Mouse (Mus musculus) liver, postnatal 0 days (tissue): ENCODE data around the gene Per2. TPM values are rescaled to one million over a fixed set of nuclear protein-coding genes. Genes with fewer than 3 reads are reported as not detected.

Experiments
- ATAC-seq: fragments of 200-750 bp; cut with Nextera tagmentation; 2 replicates; pipeline ENCODE4 v1.8.0; 2017; ENCODE audit warnings: mild to moderate bottlenecking, moderate library complexity
- DNase-seq: peaks from one replicate; pipeline ENCODE4 v3.0.0-alpha.2; 2016
- H3K27ac ChIP-seq: fragments of 300-500 bp; sonication (generic); 2 replicates; pipeline ENCODE4 v1.5.1; 2014; ENCODE audit warnings: antibody characterized with exemption, moderate library complexity, mild to moderate bottlenecking, low read depth
- H3K27me3 ChIP-seq: fragments of 300-500 bp; sonication (generic); 2 replicates; pipeline ENCODE4 v1.6.1; 2014; ENCODE audit warnings: low read length, control low read depth, mixed read lengths; ENCODE audit not compliant: insufficient read depth
- H3K36me3 ChIP-seq: fragments of 300-500 bp; sonication (generic); replicated peaks from 2 replicates; pipeline ENCODE4 v1.6.1; 2014; ENCODE audit warnings: mild to moderate bottlenecking, control low read depth, low read length, moderate library complexity, mixed read lengths; ENCODE audit not compliant: insufficient read depth
- H3K4me1 ChIP-seq: fragments of 300-500 bp; sonication (generic); 2 replicates; pipeline ENCODE4 v1.6.1; 2014; ENCODE audit warnings: antibody characterized with exemption, mild to moderate bottlenecking, control low read depth; ENCODE audit not compliant: insufficient read depth
- H3K4me2 ChIP-seq: fragments of 300-500 bp; sonication (generic); 2 replicates; pipeline ENCODE4 v1.6.1; 2014; ENCODE audit warnings: low read depth, mild to moderate bottlenecking, low read length, moderate library complexity, mixed read lengths
- H3K4me3 ChIP-seq: fragments of 300-500 bp; sonication (generic); 2 replicates; pipeline ENCODE4 v1.5.1; 2014; ENCODE audit warnings: low read depth, low read length
- H3K9ac ChIP-seq: fragments of 300-500 bp; sonication (generic); replicated peaks from 2 replicates; pipeline ENCODE4 v1.6.1; 2014; ENCODE audit warnings: mild to moderate bottlenecking, moderate library complexity
- H3K9me3 ChIP-seq: fragments of 300-500 bp; sonication (generic); 2 replicates; pipeline ENCODE4 v1.6.1; 2016; ENCODE audit warnings: mild to moderate bottlenecking, control low read depth, low read length, mixed read lengths
- CTCF ChIP-seq: sonication (generic); IDR thresholded peaks from 2 replicates; pipeline ENCODE4 v1.5.1; 2016; ENCODE audit warnings: antibody characterized with exemption, low read depth
- EP300 ChIP-seq: IDR thresholded peaks from 2 replicates; pipeline ENCODE4 v1.6.1; 2016; ENCODE audit warnings: antibody characterized with exemption, low read depth, mild to moderate bottlenecking
- WGBS: fragments of 180-500 bp; shearing (Covaris S2); extraction: QIAGEN DNeasy Blood & Tissue Kit; methylation state at CpG from one replicate; pipeline ENCODE4 v1.1.7; 2014; ENCODE audit not compliant: insufficient replicate concordance; 5-methylcytosine and 5-hydroxymethylcytosine counted together
- polyA plus RNA-seq: library from polyadenylated mRNA; unstranded; fragments of >200 nt; fragmentation: Nextera tagmentation; extraction: Ambion mirVana; gene quantifications from 2 replicates; pipeline ENCODE4 v1.2.1, GENCODE M21; 2015

The Per2 gene
- 2.4 and 2.5 TPM in 2 replicates for polyA plus RNA-seq

DNA sequence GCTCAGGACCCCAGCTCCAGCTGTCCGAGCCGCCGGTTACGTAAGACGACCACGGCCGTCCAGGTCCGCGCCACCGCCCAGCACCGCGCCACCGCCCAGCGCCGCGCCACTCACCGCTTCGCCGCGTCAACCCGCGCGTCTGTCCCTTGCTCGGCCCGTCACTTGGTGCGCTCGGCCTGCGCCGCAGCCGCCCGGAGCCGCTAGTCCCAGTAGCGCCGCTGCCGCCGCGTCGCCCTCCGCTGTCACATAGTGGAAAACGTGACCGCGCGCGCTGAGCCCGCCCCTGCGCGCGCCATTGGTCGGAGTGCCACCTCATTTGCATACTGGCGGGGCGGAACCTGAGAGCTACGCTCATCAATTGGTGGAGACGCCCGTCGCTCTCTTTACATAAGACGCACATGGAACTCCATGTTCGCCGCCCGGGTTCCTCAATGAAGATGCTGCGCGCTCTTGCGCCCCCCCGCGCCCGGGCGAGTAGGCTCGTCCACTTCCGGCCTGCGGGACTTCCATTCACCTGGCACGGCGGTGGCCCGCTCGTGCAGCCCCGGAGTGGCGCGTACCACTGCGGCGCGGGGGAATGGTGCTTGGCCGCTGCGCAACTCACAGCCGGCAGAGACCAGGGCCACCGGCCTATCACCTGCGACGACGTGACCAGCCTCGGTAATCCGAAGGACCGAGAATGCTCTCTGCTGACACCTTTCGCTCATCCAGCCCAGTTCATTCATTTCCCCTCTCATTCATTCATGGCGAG lies at the start of gene Per2:
Per2 (minus strand) TSS at position 266 of the 751 bp plus-strand sequence.
- ATAC-seq (peak; percentile 90), DNase-seq (peak; percentile 100)
- Histone ChIP-seq H3K4me1 (peaks cover 50% of the 10 kb centered on the region), H3K27me3 (no peaks in the 10 kb centered on the region), H3K36me3 (no peaks in the 10 kb centered on the region), H3K4me3 (peak within 1 kb of the TSS; percentile 70), H3K4me2 (peak within 1 kb of the TSS; percentile 90), H3K27ac (peak within 1 kb of the TSS; percentile 93), H3K9me3 (no peaks in the 10 kb centered on the region), H3K9ac (peak within 1 kb of the TSS; percentile 81)
- TF ChIP-seq CTCF (peak; percentile 54; the same call in 1 of the 2 replicates), EP300 (peak; percentile 64; the same call in 1 of the 2 replicates)
- WGBS: under 1% methylated on average over 80 of the region's 91 CpGs

DNA sequence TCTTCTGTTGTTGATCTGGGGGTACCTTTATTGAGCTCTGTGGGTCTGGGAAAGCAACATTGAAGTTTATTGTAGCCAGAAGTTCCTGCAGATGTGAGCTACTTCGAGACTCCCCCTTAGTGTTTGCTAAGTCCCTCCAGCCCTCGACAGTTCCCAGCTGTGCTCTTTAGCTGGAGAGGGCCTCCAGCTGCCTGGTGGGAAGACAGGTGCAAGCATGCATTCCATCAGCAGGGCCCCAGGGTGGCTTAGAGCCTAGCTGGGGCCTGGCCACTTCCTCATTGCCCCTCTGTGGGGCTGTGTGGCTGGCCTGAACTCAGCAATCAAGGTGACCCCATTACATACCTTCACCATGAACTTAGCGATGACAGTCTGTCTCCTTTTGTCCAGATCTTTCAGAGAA lies 45.5 kb upstream of the Per2 start:
- Histone ChIP-seq H3K4me2 (no peak overlapping the region), H3K4me3 (no peak overlapping the region), H3K27ac (no peak overlapping the region), H3K4me1 (no peaks in the 10 kb centered on the region), H3K9me3 (no peaks in the 10 kb centered on the region), H3K9ac (no peak overlapping the region), H3K27me3 (no peaks in the 10 kb centered on the region), H3K36me3 (peaks cover 9% of the 10 kb centered on the region; the same call in 1 of the 2 replicates)
- WGBS: 61% methylated on average over 3 of the region's 3 CpGs
- TF ChIP-seq CTCF (no peak), EP300 (no peak)
- ATAC-seq: no peak
- no peak for DNase-seq

DNA sequence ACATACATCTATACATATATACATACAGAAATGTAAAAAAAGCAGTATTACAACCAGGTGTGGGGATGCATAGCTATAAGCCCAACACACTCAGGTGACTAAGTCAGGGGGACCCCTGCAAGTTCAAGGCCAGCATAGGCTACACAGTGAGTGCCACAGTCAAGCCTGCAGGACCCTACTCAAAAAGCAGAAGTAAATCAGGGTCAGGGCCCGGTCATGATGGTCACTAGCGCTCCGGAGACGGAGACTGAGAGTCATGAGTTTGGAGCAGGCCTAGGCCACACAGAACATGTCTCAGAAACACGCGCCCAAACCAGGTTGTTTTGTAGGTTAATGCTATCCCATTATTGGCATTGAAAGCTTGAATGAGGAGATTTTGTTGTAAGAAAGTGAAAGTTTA lies 39.5 kb upstream of the Per2 start:
- H3K27ac ChIP-seq: no peak overlapping the region
- no peaks in the 10 kb centered on the region for H3K9me3 ChIP-seq
- H3K27me3 ChIP-seq: no peaks in the 10 kb centered on the region
- H3K4me3 ChIP-seq: no peak overlapping the region
- no peak for DNase-seq
- H3K9ac ChIP-seq: no peak overlapping the region
- peaks cover 11% of the 10 kb centered on the region for H3K4me1 ChIP-seq
- no peak overlapping the region for H3K4me2 ChIP-seq
- 84% methylated on average over 6 of the region's 6 CpGs for WGBS
- ATAC-seq: no peak
- TF ChIP-seq EP300 (no peak), CTCF (no peak)
- 0 out of 2 replicates have a peak, but pooled peaks cover 7% of the 10 kb centered on the region for H3K36me3 ChIP-seq

DNA sequence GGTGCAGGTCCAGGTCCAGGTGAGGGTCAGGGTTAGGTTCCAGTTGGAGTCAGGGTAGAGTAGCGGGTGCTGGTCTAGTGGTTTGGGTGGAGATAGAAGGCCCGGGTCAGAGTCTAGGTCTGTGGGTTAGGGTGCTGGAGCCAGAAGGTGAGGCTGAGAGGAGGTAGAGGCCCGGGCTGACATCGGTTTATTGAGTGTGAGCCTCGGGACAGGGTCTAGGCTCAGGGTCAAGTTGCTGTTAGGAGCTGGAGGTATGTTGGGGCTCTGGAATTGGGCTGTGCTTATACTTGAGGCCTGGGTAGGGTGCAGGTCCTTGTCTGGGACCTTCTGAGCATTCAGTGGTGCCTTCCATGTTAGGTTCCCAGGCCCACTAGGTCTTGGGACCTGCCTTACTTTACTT lies 36.2 kb upstream of the Per2 start:
- peaks cover 15% of the 10 kb centered on the region for H3K4me1 ChIP-seq
- H3K9ac ChIP-seq: peak overlapping the region; percentile 75
- DNase-seq (no peak), ATAC-seq (no peak)
- no peaks in the 10 kb centered on the region for H3K9me3 ChIP-seq
- H3K27me3 ChIP-seq: no peaks in the 10 kb centered on the region
- H3K4me3 ChIP-seq: peak overlapping the region; percentile 90
- no peak for TF ChIP-seq CTCF
- no peak for TF ChIP-seq EP300
- 0 out of 2 replicates have a peak overlapping the region, but pooled peaks have one; percentile 12 for H3K27ac ChIP-seq
- 36% methylated on average over 5 of the region's 5 CpGs for WGBS
- H3K36me3 ChIP-seq: 0 out of 2 replicates have a peak, but pooled peaks cover 3% of the 10 kb centered on the region
- H3K4me2 ChIP-seq: peak overlapping the region; percentile 98

DNA sequence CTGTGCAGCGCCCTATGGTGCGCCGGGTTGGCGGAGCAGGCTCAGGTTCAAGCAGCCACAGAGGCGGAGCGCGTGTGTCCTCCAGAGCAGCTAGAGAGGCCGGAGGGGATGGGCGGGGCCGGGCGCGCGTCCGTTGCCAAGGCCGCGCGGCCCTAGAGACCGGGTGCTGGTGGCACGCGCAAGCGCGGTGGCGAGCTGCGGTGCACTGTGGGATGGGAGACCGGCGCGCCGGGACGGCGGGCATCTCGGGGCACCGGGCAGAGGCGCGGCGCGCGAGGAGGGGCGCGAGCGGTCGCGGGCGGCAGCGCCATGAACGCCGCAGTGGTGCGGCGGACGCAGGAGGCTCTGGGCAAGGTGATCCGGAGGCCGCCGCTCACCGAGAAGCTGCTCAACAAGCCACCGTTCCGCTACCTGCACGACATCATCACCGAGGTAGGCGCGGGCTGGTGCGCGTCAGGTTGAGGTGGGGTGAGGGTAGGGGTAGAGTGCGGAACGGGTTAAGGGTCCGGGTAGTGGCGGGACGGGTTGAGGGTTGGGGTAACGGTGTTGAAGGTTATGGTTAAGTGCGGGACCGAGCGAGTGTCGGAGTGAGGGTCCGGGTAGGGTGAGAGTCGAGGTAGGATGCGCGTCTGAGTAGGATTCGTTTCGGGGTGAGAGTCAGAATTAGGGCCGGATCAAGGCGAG lies 35.5 kb upstream of the Per2 start, which contains the start of gene Traf3ip1:
Traf3ip1 (plus strand) TSS at position 191 of the 684 bp plus-strand sequence.
- no peak for TF ChIP-seq EP300
- TF ChIP-seq CTCF: no peak
- 0 out of 2 replicates have a peak, but pooled peaks cover 2% of the 10 kb centered on the region for H3K36me3 ChIP-seq
- H3K9me3 ChIP-seq: no peaks in the 10 kb centered on the region
- WGBS: under 1% methylated on average over 78 of the region's 79 CpGs
- ATAC-seq: peak; percentile 99
- H3K27ac ChIP-seq: 0 out of 2 replicates have a peak within 1 kb of the TSS, but pooled peaks have one; percentile 12
- H3K4me2 ChIP-seq: peak within 1 kb of the TSS; percentile 98
- H3K27me3 ChIP-seq: no peaks in the 10 kb centered on the region
- peaks cover 19% of the 10 kb centered on the region for H3K4me1 ChIP-seq
- H3K9ac ChIP-seq: peak within 1 kb of the TSS; percentile 75
- peak; percentile 96 for DNase-seq
- H3K4me3 ChIP-seq: peak within 1 kb of the TSS; percentile 90

DNA sequence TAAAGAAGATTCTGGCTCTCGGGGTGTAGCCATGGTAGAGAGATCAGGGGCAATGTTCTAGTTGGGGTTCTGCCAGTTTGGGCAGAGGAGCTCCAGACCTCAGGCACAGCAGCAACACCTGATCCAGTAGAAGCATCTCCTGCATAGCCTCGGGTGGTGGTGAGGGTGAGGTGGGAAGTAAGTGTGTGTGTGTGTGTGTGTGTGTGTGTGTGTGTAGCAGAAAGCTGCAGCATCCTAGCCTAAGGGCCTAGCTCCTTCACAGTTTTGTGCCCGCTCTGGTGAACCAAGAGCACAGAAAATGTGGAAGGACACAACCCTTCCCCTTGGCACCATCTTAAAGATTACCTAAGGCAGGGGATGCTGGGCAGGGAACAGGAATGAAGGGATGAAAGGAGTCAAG lies 34.8 kb upstream of the Per2 start:
- 35% methylated on average over 3 of the region's 3 CpGs for WGBS
- Histone ChIP-seq H3K4me1 (peaks cover 19% of the 10 kb centered on the region), H3K9me3 (no peaks in the 10 kb centered on the region), H3K36me3 (0 out of 2 replicates have a peak, but pooled peaks cover 2% of the 10 kb centered on the region), H3K27me3 (no peaks in the 10 kb centered on the region), H3K9ac (0 out of 2 replicates have a peak overlapping the region, but pooled peaks have one; percentile 75), H3K4me3 (peak overlapping the region; percentile 90), H3K4me2 (peak overlapping the region; percentile 98), H3K27ac (no peak overlapping the region)
- DNase-seq (no peak), ATAC-seq (no peak)
- no peak for TF ChIP-seq EP300
- no peak for TF ChIP-seq CTCF
